Mouse (Mus musculus) subcutaneous adipose tissue, adult 2 months (tissue): ENCODE measurements around the gene Mtnr1b. TPM values are rescaled to one million over a fixed set of nuclear protein-coding genes. Genes with fewer than 3 reads are reported as not detected.

Experiments
- polyA plus RNA-seq: library from polyadenylated mRNA; depleted of rRNA; stranded (reverse); fragments of >200 nt; gene quantifications from 2 replicates; pipeline ENCODE4 v1.2.3, GENCODE M21; 2012; ENCODE audit warnings: low replicate concordance; rRNA removed

The Mtnr1b gene
- not detected in 2 replicates for polyA plus RNA-seq

GRCm38 (mm10) chr9:15874506-15875160, at the start of gene Mtnr1b:
Gene Mtnr1b (minus strand): TSS chr9:15874556.

Other genes starting within 250 kb of the Mtnr1b start
- 0.09 and 0.14 TPM in 2 replicates for gene Deup1, start 246.6 kb downstream of the Mtnr1b start, polyA plus RNA-seq
- gene Slc36a4, start 164.8 kb downstream of the Mtnr1b start, polyA plus RNA-seq: 9.5 and 15.0 TPM in 2 replicates